Mouse (Mus musculus) embryo, embryonic 10 days (tissue): Measurements from ENCODE around the gene Ephb3.

Source experiments
- DNase-seq: peaks from one replicate; pipeline ENCODE4 v3.0.0-alpha.2; 2015; ENCODE audit warnings: low spot score

Ephb3 gene

DNA sequence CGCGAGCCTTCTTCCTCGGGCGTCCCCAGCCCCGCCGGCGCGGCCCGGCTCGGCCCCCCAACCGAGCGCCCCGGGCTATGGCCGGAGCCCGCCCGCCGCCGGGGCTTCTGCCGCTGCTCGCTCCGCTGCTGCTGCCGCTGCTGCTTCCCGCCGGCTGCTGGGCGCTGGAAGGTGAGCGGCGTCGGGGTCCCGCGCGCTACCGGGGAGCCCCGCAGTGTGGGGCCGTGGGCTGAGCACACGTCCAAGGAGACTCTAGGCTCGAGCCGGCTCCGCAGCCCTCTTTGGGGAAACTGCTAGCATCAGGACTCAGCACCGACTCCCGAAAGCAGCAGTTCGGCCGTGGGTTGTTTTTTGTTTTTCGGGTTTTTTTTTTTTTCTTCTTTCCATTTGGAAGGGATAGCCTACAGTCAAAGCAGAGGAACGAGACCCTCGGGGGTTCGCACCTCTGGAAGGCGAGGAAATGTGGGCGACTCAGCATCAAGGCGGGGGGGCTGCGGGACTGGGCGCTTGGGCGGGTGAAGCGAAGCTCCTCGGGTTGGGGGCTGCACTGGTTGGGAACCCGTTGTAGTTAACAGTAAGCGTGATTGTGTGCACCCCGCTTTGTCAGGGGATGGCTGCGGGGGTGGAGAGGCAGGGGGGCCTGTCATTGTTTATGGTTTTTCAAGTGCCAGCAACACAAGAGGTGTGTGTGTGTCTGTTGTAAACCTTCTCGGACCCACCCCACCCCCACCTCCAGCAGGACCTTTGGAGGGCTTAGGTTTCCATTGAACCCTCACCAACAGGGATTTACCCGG is 735 bp downstream of the Ephb3 start:
- no peak for DNase-seq

DNA sequence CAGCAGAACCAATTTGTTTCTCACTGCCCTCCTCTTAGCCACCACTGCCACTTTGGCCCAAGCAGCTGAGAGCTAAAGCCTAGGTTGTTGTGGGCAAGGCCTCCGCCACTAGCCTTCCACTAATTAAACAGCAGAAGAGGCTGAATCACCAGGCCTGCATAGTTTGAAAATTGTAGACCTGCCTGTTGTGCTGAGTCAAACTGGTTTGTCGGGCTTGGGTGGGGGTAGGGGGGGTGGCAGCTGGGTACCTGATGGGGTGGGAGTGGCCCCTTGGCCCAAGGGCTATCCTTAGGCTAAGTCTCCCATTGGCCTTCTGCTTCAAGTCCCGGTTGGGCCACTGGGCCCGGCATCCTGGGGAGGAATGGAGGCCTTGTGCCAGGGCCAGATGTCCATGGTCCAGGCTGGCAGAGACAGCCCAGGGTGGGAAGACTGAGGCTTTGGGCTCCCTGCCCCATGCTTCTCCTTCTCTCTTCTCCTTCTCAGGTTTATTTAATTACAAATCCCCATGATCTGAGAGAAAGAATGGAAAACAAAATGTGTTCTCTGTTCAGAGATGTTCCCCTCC is 3.5 kb downstream of the Ephb3 start:
- DNase-seq, result no peak

DNA sequence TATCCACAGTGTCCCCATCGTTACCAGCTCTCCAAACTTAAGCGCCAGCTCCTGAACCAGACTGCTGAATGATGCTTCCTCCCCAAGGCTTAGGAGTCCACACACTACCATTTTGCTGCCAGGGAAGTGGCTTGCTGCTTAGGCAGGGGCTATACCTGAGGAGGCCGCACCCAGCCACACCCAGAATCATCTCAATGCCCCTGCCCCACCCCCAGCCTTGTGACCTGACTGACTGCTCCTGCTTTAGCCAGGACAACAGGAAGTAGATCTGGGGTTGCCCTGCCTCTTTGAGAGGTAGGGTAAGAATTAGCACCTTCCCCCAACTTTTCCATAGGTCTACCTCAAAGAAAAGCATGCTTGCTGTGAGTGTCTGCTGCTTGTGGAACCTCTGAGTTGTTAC is 4.7 kb downstream of the Ephb3 start:
- DNase-seq, result no peak

DNA sequence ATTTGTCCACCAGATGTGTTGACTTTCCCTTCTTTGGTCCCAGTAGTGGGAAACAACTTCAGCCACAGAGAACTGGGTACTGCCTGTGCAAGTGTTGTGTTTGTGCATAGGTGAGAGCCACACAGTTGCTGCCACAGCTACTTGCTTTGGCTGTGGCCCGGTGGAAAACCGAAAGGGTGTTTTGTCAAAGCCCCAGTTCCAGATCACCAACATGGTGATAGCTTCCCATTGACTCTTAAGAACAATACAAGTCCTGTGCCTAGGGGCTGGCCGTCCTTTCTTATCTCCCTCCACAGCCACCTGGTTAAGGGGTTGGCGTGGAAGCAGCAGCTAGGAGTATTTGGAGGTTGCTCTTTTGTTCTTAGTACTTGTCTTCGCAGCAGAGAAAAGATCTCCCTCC is 5.6 kb downstream of the Ephb3 start:
- DNase-seq, result no peak

DNA sequence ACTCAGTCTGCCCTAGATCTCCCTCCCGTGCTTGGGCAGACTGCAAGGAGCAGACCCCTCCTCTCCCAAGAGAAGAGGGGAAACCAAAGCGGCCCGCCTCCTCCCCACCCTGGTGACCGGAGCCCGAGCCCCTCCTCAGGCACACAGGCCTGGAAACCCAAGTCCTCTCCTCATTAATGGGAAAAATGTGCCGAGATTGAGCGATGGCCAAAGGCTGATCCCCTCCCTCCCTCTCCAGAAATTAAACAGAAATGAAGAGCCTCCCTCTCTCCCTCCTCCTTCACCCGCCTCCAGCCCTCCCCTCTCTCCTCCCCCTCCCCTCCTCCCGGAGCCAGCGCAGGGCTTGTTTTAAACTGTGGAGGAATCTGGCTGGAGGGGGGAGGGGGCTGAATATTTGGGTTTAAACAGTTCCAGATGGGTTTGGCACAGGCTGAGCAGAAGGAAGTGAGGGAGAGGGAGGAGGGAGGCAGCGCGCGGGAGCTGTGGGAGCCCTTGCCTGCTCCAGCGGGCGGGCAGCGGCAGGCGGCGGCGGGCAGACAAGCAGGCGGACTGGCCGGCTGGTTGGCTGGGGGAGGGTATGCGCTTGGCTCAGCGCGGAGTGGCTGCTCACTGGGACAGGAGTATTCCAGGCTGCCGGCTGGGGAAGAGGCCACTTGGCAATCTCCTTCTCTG is 6.2 kb downstream of the Ephb3 start:
- DNase-seq, result peak; percentile 93

DNA sequence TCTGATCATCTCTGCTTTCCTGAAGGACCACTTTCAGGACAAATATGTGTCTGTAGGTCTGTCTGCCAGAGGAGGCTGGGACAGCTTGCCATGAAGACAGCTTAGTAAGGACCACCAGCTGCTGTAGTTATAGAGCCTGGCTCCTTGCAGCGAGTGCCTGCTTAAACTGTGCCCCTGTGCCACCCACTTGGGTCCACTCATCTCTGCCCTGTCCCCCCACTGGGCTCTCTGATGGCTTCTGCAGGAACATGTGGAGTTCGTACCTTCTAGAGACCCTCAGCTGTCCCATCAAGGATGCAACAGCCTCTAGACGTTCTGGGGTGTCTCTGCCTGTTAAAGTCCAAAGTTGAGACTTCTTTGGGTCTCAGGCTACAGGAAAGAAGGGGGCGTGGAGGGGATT is 6.9 kb downstream of the Ephb3 start:
- DNase-seq, result no peak

- peak; percentile 70 for DNase-seq
These were observed 7.8 kb downstream of the Ephb3 start for GRCm38 (mm10) chr16:21212369-21212768.

- DNase-seq, result no peak
These were observed 9.4 kb downstream of the Ephb3 start for GRCm38 (mm10) chr16:21213939-21214338.

DNA sequence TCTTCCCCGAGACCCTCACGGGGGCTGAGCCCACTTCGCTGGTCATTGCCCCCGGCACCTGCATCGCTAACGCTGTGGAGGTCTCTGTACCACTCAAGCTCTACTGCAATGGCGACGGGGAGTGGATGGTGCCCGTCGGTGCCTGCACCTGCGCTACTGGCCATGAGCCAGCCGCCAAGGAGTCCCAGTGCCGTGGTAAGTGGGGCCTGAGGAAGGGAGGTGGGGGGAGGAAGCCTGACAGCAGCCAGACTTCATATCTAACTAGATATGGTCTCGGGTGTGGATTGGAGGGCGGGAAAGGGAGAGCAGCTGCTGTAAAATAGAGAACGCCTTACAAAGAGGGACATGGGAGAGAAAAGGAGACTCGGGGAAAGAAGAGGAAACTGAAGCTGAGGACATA is 10.2 kb downstream of the Ephb3 start:
- DNase-seq, result no peak

GRCm38 (mm10) chr16:21216047-21216446 is 11.5 kb downstream of the Ephb3 start:
- peak; percentile 83 for DNase-seq

DNA sequence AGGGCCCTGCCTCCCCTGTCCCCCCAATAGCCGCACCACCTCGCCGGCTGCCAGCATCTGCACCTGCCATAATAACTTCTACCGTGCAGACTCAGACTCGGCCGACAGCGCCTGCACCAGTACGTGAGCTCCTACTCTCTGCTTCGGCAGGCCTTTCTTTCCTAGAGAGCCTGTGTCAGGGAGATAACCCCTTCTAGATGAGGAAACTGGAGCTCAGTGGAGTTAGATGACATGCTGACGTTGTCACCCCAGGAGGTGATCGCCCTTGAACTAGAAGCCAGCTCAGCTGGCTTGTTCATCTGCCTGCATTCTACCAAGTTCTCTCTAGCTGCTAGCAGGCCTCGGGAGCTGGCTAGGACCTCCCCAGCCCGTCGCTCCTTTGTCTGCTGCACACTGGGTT is 12.7 kb downstream of the Ephb3 start:
- DNase-seq, result no peak

DNA sequence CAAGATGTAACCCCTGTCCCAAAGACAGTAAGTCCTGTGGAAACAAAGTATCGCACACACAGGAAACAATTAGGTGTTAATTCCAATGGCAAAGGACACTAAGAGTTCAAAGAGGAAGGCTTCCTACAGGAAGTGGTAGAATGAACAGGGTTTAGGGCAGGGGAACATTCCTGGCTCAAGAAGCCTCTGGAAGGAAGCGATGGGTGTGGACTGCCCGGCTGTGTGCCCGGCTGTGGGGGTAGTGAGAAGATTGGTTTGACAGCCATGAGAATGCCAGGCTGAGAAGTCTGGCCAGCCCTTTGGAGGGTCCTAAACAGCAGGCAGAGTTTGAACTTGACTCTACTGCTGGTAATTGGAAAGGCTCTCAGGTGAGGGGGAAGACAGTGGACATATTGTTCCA is 15.1 kb downstream of the Ephb3 start:
- no peak for DNase-seq

GRCm38 (mm10) chr16:21223038-21223437 is 18.5 kb downstream of the Ephb3 start:
- DNase-seq, result no peak

- no peak for DNase-seq
These were observed 20.2 kb downstream of the Ephb3 start for GRCm38 (mm10) chr16:21224648-21225240.

DNA sequence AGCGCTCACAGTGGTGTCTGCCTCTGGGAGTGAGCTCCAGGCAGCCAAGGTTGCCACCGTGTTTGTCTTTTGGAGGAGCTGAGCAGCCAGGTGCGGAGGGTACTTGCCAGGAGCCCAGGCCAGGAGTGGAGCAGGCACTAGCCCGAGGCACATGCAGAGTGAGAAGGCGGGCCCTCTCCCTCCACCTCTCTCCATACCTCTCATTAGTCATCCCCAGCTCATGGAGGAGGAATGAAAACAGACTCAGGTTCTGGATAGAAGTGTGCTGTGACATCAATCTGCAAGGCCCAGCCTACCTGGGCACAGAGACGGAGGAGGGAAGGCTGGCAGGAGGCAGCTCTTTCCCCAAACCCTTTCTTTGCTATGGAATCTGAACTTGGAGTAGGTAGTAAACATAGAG is 22.1 kb downstream of the Ephb3 start:
- DNase-seq, result no peak

GRCm38 (mm10) chr16:21235135-21235534 is 30.6 kb downstream of the Ephb3 start:
- no peak for DNase-seq

DNA sequence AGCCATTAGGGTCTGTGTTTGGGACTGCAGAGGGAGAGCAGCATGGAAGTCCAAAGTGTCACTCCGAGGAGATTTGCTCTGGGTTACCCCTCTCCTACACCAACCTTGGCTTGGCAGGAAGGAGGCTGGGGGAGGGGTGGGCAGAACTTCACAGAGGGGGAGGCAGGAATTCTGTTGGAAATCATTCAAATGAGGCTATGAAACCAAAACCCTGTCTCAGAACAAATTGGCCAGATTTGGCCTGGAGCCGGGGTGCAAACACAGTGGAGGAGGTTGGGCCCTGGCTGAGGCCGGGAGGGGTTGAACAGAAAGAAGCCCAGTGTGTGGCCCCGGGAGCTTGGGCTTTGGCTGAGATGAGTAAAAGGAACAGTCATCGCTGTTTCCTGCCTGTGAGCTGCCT is 34.2 kb downstream of the Ephb3 start:
- DNase-seq, result no peak

DNA sequence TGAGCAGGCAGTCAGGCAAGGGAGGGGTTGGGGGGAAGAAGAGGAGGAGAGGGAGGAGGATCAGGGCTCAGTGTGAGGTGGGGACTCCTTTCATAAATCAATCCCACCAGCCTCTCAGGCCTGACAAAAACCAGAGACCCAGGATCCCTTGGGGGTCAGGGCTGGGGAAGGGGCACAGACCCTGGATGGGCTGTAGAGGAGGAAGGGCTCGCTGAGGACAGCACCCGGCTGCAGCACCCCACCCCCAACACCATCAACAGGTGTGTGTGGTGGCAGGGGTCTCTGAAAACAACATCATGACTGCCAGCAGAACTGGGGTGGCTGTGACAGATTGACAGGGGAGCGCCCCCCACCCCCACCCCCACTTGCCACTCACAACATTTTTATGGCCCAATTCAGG is 36.0 kb downstream of the Ephb3 start:
- DNase-seq, result no peak

- DNase-seq, result no peak
These were observed 36.5 kb downstream of the Ephb3 start for GRCm38 (mm10) chr16:21241030-21241429.

GRCm38 (mm10) chr16:21242946-21243345 is 38.4 kb downstream of the Ephb3 start:
- DNase-seq, result peak; percentile 74

DNA sequence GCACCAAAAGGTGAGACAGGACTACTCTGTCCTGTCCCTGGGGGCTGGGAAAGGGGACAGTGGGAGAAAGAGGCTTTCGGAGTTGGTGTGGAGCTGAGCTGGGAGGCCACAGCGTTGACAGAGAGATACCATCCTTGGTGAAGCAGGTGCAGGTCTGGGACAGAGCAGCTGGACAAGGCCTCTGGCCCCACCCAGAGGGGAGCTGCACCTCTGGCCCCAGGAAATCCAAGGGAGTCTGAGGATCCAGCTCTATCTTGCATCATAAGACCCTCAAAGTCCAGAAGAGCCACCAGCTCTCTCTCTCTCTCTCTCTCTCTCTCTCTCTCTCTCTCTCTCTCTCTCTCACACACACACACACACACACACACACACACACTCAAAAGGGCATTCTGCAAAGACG is 40.2 kb downstream of the Ephb3 start:
- DNase-seq, result no peak

GRCm38 (mm10) chr16:21245387-21245786 is 40.8 kb downstream of the Ephb3 start:
- DNase-seq, result no peak

DNA sequence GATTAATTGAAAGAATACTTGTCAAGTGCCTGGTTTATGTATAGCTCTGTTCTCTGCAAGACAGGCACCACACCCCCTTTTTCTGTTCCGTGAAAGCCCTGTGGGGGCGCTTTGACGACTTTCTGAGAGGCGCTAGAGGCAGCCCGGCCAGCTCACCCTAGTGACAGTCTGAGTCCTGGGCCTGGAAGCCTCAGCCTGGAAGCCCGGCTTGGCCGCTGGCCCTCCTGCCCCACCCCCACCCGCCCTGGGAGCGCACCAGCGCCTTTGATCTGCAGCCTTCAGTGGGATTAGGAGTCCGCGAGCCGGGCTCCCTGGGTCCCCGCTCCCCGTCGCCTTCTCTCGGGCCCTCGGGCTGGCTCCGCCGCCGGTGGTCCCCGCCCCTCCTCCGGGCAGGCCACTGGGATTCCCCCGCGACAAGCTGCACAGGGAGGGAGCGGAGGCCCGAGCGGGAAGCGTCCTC is 41.4 kb downstream of the Ephb3 start:
- DNase-seq, result peak; percentile 87
